24 mouse cellular contexts compared by ENCODE assay signal in the genomic region with DNA sequence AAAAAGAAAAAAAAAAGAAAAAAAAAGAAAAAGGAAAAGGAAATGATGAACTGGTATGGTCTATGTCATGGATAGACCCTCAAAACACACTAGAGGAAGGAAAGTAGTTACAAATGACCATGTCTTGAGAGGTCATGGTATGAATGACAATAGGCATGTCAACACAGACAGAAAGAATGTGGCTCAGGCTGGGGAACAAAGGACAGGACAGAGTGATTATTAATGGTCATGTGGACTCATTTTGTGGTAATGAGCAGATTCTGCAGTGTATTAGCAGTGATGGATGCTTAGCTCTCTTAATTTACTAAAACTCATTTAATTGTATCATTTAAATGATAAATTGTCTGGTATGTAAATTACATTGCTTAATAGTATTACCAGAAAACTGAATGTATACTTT.
"Had no signal": no experiment of that assay in that cellular context is flagged by ENCODE, and none has a peak within 500 bp of the region (broad histone marks: within the 10 kb centered on the region; RNA-seq: fewer than 3 reads in every experiment).

No protein-coding gene starts in this region.

- DNase-seq: gastrocnemius, postnatal 14 days; gastrocnemius, postnatal 36 days; heart, adult 18-20 months; heart, postnatal 14 days; heart, postnatal 36 days; kidney, adult 11 months; kidney, adult 2 months; kidney, adult 9 months; kidney, postnatal 14 days; kidney, postnatal 36 days; layer of hippocampus, adult 9-11 months; layer of hippocampus, postnatal 36 days; left cerebral cortex, postnatal 4 days had no signal

- H3K4me1 ChIP-seq: hindbrain, embryonic 13.5 days; hindbrain, embryonic 15.5 days; kidney, embryonic 15.5 days; limb, embryonic 13.5 days; limb, embryonic 15.5 days; liver, embryonic 12.5 days had no signal

- H3K4me3 ChIP-seq: heart, embryonic 13.5 days; heart, embryonic 15.5 days; hindbrain, embryonic 13.5 days; hindbrain, embryonic 15.5 days; kidney, embryonic 15.5 days; limb, embryonic 13.5 days; limb, embryonic 15.5 days; liver, embryonic 12.5 days had no signal

- H3K27me3 ChIP-seq: heart, embryonic 13.5 days; heart, embryonic 15.5 days; hindbrain, embryonic 13.5 days; hindbrain, embryonic 15.5 days; kidney, embryonic 15.5 days; limb, embryonic 13.5 days; limb, embryonic 15.5 days; liver, embryonic 12.5 days had no signal

- H3K27ac ChIP-seq: heart, embryonic 13.5 days; heart, embryonic 15.5 days; hindbrain, embryonic 13.5 days; hindbrain, embryonic 15.5 days; hindbrain, postnatal 0 days; kidney, embryonic 15.5 days; kidney, postnatal 0 days; limb, embryonic 13.5 days; limb, embryonic 15.5 days; liver, embryonic 12.5 days; liver, embryonic 14.5 days had no signal
